Mouse (Mus musculus): ENCODE data around the gene Fez2. TPM values are rescaled to one million over a fixed set of nuclear protein-coding genes. Genes with fewer than 3 reads are reported as not detected.

The Fez2 gene
- polyA plus RNA-seq (2016; fragmentation: Nextera tagmentation; extraction: Ambion mirVana): 43.5 and 50.3 TPM in 2 replicates

- peaks cover 15% of the 10 kb centered on the region for H3K4me1 ChIP-seq
These were observed at the start of gene Fez2 for GRCm38 (mm10) chr17:78417381-78418281. Fez2 (minus strand) TSS chr17:78418152.

DNA sequence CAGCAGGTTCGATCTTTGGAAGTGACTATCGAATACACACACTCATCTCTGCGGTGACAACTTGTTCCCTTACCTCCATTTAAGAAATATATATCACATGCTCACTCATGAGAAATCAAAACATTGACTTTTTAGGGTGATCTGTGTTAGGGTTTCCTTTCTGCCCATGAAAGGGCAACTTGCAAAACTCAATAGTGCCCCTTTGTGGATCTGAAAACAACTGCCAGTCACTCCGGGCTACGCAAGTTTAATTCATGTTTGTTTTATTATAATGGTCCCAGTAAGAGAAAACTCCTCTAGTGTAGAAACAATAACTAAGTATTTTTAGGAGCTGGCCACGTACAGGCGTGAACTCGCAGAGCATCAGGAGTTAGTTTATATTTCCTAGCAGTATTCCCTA, 47.5 kb upstream of the Fez2 start:
- H3K27me3 ChIP-seq (ENCODE audit: low read depth, poor library complexity, severe bottlenecking): no peaks in the 10 kb centered on the region
- no peak for DNase-seq (ENCODE audit: low spot score)

More at GRCm38 (mm10) chr17:78417381-78418281, at the start of gene Fez2:
- H3K4me3 ChIP-seq: peak within 1 kb of the TSS; percentile 77
- H3K36me3 ChIP-seq: no peaks in the 10 kb centered on the region
- peak; percentile 93 for DNase-seq (ENCODE audit: low spot score)
- peak within 1 kb of the TSS; percentile 94 for H3K27ac ChIP-seq (replicated peaks)
- 0 out of 2 replicates have a peak, but pooled peaks cover 4% of the 10 kb centered on the region for H3K27me3 ChIP-seq (ENCODE audit: low read depth, poor library complexity, severe bottlenecking)
- WGBS: under 1% methylated on average over 65 of the region's 67 CpGs
- no peaks in the 10 kb centered on the region for H3K9me3 ChIP-seq (replicated peaks)

DNA sequence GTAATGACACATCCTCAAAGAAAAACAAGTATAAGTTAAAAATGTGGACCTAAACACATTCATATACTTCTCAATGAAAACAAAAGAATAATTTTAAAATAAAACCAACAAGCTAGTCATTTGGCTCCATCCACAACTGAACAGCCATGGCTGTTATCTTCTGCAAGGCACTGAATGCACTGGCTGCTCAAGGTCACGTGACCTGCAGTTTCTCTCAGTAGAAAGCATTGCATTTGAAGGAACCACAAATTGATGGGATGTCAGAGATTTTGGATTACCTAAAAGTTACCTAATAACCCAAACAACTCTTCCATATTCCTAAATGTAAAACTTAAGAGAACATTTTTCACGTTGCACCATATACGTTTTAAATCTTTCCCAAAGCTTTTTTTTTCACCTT, 47.1 kb upstream of the Fez2 start:
- H3K36me3 ChIP-seq: no peaks in the 10 kb centered on the region
- H3K27me3 ChIP-seq (ENCODE audit: low read depth, poor library complexity, severe bottlenecking): no peaks in the 10 kb centered on the region
- H3K4me3 ChIP-seq: no peak overlapping the region
- DNase-seq (ENCODE audit: low spot score): no peak
- no peak overlapping the region for H3K27ac ChIP-seq (replicated peaks)
- no peaks in the 10 kb centered on the region for H3K4me1 ChIP-seq
- 90% methylated on average over 3 of the region's 3 CpGs for WGBS
- no peaks in the 10 kb centered on the region; the same call in 1 of the 2 replicates for H3K9me3 ChIP-seq (replicated peaks)

More for the DNA sequence above, 47.5 kb upstream of the Fez2 start:
- no peaks in the 10 kb centered on the region for H3K4me1 ChIP-seq
- 90% methylated on average over 8 of the region's 8 CpGs for WGBS
- no peaks in the 10 kb centered on the region for H3K9me3 ChIP-seq (replicated peaks)
- H3K36me3 ChIP-seq: no peaks in the 10 kb centered on the region
- H3K27ac ChIP-seq (replicated peaks): no peak overlapping the region
- H3K4me3 ChIP-seq: no peak overlapping the region

- no peaks in the 10 kb centered on the region for H3K27me3 ChIP-seq (ENCODE audit: low read depth, poor library complexity, severe bottlenecking)
These were observed 42.2 kb upstream of the Fez2 start for GRCm38 (mm10) chr17:78460140-78460539.

GRCm38 (mm10) chr17:78455556-78455955, 37.6 kb upstream of the Fez2 start:
- Histone ChIP-seq H3K9me3 (replicated peaks) (no peaks in the 10 kb centered on the region; the same call in 1 of the 2 replicates), H3K27me3 (ENCODE audit: low read depth, poor library complexity, severe bottlenecking) (no peaks in the 10 kb centered on the region), H3K4me1 (no peaks in the 10 kb centered on the region), H3K4me3 (no peak overlapping the region), H3K36me3 (no peaks in the 10 kb centered on the region), H3K27ac (replicated peaks) (no peak overlapping the region)
- no peak for DNase-seq (ENCODE audit: low spot score)
- 86% methylated on average over 9 of the region's 9 CpGs for WGBS

More at GRCm38 (mm10) chr17:78460140-78460539, 42.2 kb upstream of the Fez2 start:
- Histone ChIP-seq H3K4me1 (no peaks in the 10 kb centered on the region), H3K27ac (replicated peaks) (no peak overlapping the region), H3K36me3 (no peaks in the 10 kb centered on the region), H3K9me3 (replicated peaks) (no peaks in the 10 kb centered on the region; the same call in 1 of the 2 replicates), H3K4me3 (no peak overlapping the region)
- WGBS: 77% methylated on average over 8 of the region's 8 CpGs
- no peak for DNase-seq (ENCODE audit: low spot score)

GRCm38 (mm10) chr17:78455114-78455513, 37.2 kb upstream of the Fez2 start:
- no peak overlapping the region for H3K4me3 ChIP-seq
- 42% methylated on average over 11 of the region's 11 CpGs for WGBS

GRCm38 (mm10) chr17:78454189-78454977, 36.4 kb upstream of the Fez2 start:
- H3K4me1 ChIP-seq: no peaks in the 10 kb centered on the region
- no peaks in the 10 kb centered on the region for H3K36me3 ChIP-seq
- no peak overlapping the region for H3K27ac ChIP-seq (replicated peaks)
- DNase-seq (ENCODE audit: low spot score): no peak
- H3K27me3 ChIP-seq (ENCODE audit: low read depth, poor library complexity, severe bottlenecking): no peaks in the 10 kb centered on the region
- 81% methylated on average over 21 of the region's 21 CpGs for WGBS
- no peaks in the 10 kb centered on the region for H3K9me3 ChIP-seq (replicated peaks)
- no peak overlapping the region for H3K4me3 ChIP-seq

More at GRCm38 (mm10) chr17:78455114-78455513, 37.2 kb upstream of the Fez2 start:
- no peaks in the 10 kb centered on the region for H3K27me3 ChIP-seq (ENCODE audit: low read depth, poor library complexity, severe bottlenecking)
- H3K27ac ChIP-seq (replicated peaks): no peak overlapping the region
- DNase-seq (ENCODE audit: low spot score): peak; percentile 70
- H3K36me3 ChIP-seq: no peaks in the 10 kb centered on the region
- no peaks in the 10 kb centered on the region; the same call in 1 of the 2 replicates for H3K9me3 ChIP-seq (replicated peaks)
- no peaks in the 10 kb centered on the region for H3K4me1 ChIP-seq

GRCm38 (mm10) chr17:78453529-78453928, 35.6 kb upstream of the Fez2 start:
- Histone ChIP-seq H3K4me3 (no peak overlapping the region), H3K36me3 (no peaks in the 10 kb centered on the region), H3K27me3 (ENCODE audit: low read depth, poor library complexity, severe bottlenecking) (no peaks in the 10 kb centered on the region), H3K27ac (replicated peaks) (no peak overlapping the region), H3K4me1 (no peaks in the 10 kb centered on the region), H3K9me3 (replicated peaks) (no peaks in the 10 kb centered on the region)
- WGBS: 87% methylated on average over 5 of the region's 5 CpGs
- no peak for DNase-seq (ENCODE audit: low spot score)

GRCm38 (mm10) chr17:78451886-78452285, 33.9 kb upstream of the Fez2 start:
- Histone ChIP-seq H3K4me3 (no peak overlapping the region), H3K36me3 (no peaks in the 10 kb centered on the region), H3K4me1 (0 out of 2 replicates have a peak, but pooled peaks cover 5% of the 10 kb centered on the region), H3K9me3 (replicated peaks) (no peaks in the 10 kb centered on the region), H3K27me3 (ENCODE audit: low read depth, poor library complexity, severe bottlenecking) (no peaks in the 10 kb centered on the region), H3K27ac (replicated peaks) (no peak overlapping the region)
- WGBS: 90% methylated on average over 6 of the region's 6 CpGs
- no peak for DNase-seq (ENCODE audit: low spot score)

GRCm38 (mm10) chr17:78451332-78451793, 33.4 kb upstream of the Fez2 start:
- Histone ChIP-seq H3K27me3 (ENCODE audit: low read depth, poor library complexity, severe bottlenecking) (no peaks in the 10 kb centered on the region), H3K4me3 (no peak overlapping the region), H3K36me3 (no peaks in the 10 kb centered on the region), H3K27ac (replicated peaks) (no peak overlapping the region), H3K9me3 (replicated peaks) (no peaks in the 10 kb centered on the region), H3K4me1 (0 out of 2 replicates have a peak, but pooled peaks cover 5% of the 10 kb centered on the region)
- 85% methylated on average over 7 of the region's 7 CpGs for WGBS
- DNase-seq (ENCODE audit: low spot score): no peak

GRCm38 (mm10) chr17:78449635-78450197, 31.8 kb upstream of the Fez2 start:
- 72% methylated on average over 13 of the region's 13 CpGs for WGBS
- Histone ChIP-seq H3K27ac (replicated peaks) (no peak overlapping the region), H3K4me3 (no peak overlapping the region), H3K27me3 (ENCODE audit: low read depth, poor library complexity, severe bottlenecking) (no peaks in the 10 kb centered on the region), H3K36me3 (no peaks in the 10 kb centered on the region), H3K4me1 (0 out of 2 replicates have a peak, but pooled peaks cover 5% of the 10 kb centered on the region), H3K9me3 (replicated peaks) (no peaks in the 10 kb centered on the region)
- DNase-seq (ENCODE audit: low spot score): no peak

GRCm38 (mm10) chr17:78444826-78445225, 26.9 kb upstream of the Fez2 start:
- Histone ChIP-seq H3K27me3 (ENCODE audit: low read depth, poor library complexity, severe bottlenecking) (no peaks in the 10 kb centered on the region), H3K36me3 (no peaks in the 10 kb centered on the region), H3K27ac (replicated peaks) (no peak overlapping the region), H3K4me3 (no peak overlapping the region), H3K9me3 (replicated peaks) (no peaks in the 10 kb centered on the region), H3K4me1 (0 out of 2 replicates have a peak, but pooled peaks cover 5% of the 10 kb centered on the region)
- no peak for DNase-seq (ENCODE audit: low spot score)
- WGBS: 92% methylated on average over 7 of the region's 7 CpGs

Measured in midbrain, embryonic 10.5 days (tissue).